Mouse (Mus musculus) kidney, adult 2 months (tissue): ENCODE data around the gene Stk39.

Experiments used
- CTCF ChIP-seq: fragments of 200-500 bp; conservative IDR thresholded peaks from 2 replicates; pipeline ENCODE4 v1.5.1; 2011; ENCODE audit warnings: low read depth, mild to moderate bottlenecking, control low read depth, low read length, moderate library complexity, mixed read lengths; ENCODE audit not compliant: insufficient read depth, insufficient read length
- POLR2A ChIP-seq: fragments of 200-500 bp; IDR thresholded peaks from one replicate; pipeline ENCODE4 v1.6.1; 2011; ENCODE audit warnings: low read depth, low read length, control low read depth

DNA sequence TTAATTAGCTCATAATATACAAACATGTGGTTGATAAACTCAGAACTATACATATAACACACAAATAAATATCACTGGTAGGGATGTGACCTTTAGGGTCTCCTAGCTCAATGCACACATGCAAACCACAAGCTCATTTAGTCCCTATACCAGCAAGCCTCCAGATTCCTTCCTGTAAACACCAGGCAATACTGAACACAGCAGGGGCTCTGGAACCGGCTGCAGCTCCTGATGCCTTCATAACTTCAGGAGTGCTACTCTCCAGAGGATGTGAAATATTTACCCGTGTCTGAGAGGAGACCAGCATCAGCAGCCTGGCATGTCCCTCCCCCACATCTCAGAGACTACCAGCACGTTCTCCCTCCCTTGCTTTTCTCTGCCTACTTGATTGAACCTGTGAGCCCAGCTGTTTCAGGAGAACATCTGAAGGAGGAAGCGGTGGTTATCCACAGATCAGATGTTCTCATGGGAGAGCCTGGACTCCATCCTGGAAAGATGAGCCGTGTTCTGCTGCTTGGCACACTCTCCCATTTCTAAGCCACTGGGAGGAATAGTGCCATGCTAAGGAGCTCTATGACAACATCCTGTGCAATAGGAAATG, 45.0 kb downstream of the Stk39 start:
- no peak for TF ChIP-seq POLR2A
- no peak for TF ChIP-seq CTCF
